Mouse (Mus musculus): ENCODE measurements around the gene Amtn.
"Not testable (repeated sequence)": the region's sequence is repeated elsewhere in the genome, so short reads cannot be mapped to it uniquely, and the experiment has no call there.

Gene Amtn

DNA sequence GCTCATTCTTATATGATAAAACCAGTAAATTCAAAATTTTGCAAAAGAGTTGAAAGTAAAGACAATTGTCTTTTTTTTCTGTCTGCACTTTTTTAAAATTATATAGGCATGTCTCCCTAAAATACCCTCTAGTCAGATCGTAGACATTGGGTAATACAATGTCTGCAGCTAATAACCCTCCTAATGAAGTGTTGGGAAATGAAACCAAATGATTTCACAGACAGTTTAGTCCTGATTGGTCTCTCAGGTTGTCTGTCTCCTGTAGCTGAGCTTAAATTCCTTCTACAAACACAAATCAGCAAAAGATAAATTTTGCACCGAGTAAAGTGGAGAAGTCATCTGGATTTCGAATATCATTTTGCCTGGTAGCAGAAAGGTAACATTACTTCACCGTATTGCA is at the start of gene Amtn:
Gene Amtn, plus strand, starts transcription at position 301 of the 400 bp plus-strand sequence.
- DNase-seq, result no peak

GRCm38 (mm10) chr5:88348533-88348932 is 27.4 kb upstream of the Amtn start:
- DNase-seq, result not testable (repeated sequence)

- peak; percentile 23 to 61 for DNase-seq
Measured at GRCm38 (mm10) chr5:88364768-88365167, 11.1 kb upstream of the Amtn start.

DNA sequence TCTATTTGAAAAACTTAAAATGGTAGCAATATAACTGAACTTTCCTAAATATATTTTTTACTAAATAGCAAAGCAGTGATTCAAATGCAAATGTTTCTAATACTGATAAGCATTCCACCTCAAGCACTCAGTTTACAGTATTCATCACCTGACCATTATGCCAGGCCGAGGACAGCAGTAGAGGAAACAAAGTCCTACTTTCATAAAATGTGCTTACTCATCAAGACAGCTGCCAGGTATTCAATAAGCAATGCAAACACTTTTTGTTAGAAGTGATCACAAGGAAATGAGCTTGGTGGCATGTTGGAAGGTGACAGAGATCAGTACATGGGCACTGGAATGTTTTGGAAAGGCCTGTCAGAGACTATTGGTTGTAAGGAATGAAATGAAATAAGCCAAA is 9.0 kb upstream of the Amtn start:
- no peak for DNase-seq

- DNase-seq, result no peak
Measured at GRCm38 (mm10) chr5:88370578-88371232, 5.2 kb upstream of the Amtn start.

- no peak for DNase-seq
Measured at GRCm38 (mm10) chr5:88372563-88372962, 3.3 kb upstream of the Amtn start.

DNA sequence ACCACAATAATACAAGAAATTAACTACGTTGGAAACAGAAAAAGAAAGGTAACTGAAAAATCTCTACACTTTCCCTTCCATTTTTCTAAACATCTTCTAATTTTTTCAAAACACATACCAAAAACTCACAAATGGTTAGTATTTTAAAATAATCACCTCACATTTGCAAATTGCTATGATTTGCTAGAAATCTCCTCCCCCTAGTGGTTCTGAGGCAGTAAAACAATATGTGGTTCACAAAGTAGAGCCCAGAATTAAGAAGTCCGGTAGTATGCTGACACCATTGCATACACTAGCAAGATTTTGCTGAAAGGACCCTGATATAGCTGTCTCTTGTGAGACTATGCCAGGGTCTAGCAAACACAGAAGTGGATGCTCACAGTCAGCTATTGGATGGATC is 16.1 kb downstream of the Amtn start:
- DNase-seq, result not testable (repeated sequence)

DNA sequence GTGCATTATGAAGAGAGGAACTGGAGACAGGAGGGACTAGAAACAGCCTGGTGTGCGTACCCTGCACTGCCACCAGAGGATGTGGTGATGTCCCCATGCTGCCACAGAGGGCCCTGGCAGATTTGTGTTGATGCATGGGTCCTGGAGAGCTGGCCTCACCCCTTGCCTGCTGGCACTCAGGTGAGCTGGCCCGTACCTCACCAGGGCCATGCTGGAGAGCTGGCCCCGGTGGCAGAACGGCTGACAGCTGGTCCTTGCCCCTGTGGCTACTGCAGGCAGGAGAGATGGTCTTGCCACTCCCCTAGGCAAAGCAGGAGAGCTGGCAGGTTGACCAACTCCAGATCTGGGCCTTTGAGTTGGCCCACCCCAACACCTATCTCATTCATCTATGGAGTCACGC is 22.7 kb downstream of the Amtn start:
- DNase-seq, result no peak

DNA sequence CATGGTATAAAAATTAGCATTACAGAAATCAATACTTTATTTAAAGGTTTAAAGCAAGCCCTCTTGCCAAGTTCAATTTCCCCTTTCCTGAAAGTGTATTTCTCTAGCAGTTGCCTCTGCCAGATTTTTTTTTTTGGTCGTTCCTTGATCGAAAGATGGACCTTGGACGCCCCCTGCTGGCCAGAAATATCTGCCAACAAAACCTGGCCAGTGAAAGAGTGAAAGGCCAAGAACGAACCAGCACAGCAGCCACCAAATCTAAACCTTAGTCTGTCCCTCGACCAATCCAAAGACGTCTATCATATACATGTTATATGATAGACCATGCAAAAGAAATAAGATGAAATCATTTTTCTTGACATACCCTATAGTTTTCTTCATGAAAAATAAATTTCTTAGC is 23.9 kb downstream of the Amtn start:
- DNase-seq, result peak; percentile 70 to 92

GRCm38 (mm10) chr5:88401464-88401863 is 25.6 kb downstream of the Amtn start:
- no peak for DNase-seq

DNA sequence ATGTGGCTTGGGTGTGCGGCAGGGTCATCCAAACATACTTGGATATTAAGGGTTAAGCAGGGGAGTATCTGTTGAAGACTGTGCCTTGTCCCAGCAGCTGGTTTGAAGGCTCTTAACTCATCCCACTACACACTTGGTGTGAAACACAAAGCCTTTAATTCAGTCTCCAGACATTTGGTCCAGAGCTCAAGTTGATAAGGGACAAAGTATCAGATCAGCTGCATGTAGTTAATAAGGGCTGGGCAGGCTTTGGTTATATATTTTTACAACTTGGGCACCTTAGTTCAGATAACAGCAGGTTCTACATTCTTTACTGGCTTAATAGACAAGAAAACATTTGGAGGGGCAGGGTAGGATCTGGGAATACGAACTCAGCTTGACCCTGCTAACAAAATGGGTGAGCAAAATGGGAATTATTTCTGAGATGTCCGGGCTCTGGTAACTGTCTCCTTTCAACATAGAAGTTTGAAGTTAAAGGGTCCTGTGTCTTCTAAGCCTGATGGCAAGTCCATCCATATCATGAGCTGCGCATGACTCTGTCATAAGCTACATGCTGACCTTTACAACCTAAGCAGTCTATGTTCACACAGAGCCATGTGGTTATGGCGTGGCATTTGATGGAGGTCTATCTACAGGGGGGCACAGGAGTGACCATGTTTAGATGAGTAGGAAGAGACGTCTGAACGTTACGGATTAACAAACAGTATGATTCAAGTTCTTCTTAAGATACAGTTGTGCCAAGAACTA is 44.6 kb downstream of the Amtn start:
- no peak for DNase-seq

GRCm38 (mm10) chr5:88424892-88425291 is 49.0 kb downstream of the Amtn start:
- not testable (repeated sequence) for DNase-seq

- no peak for DNase-seq
Measured at GRCm38 (mm10) chr5:88426753-88427152, 50.8 kb downstream of the Amtn start.
